Mouse (Mus musculus): ENCODE results near the gene P2ry10. TPM values are rescaled to one million over a fixed set of nuclear protein-coding genes. Genes with fewer than 3 reads are reported as not detected.
A peak's percentile ranks its signal among the peaks of the same experiment; 100 is the strongest.
"Not testable (repeated sequence)": the region's sequence is repeated elsewhere in the genome, so short reads cannot be mapped to it uniquely, and the experiment has no call there.

The P2ry10 gene
- 0.52 and 0.56 TPM in 2 replicates for polyA plus RNA-seq (2012; rRNA removed)

DNA sequence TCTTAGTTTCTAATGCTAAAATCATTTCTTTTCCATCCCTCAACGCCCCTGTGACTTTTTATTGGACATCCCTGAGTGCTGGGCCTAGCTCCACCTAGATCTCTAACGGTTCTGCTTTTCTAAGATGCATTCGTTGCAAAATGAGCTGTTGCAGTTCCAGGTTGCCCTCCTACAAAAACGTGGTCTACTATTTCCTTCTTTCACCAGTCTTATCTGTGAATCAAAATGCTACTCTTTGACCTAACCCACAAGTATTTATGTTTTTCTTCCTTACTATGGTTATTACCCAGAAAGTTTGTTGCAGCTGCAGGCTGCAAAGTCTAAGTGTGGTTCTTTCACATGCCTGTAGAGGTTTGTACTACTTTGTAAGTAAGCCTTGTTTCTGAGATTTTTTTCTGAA lies at the start of gene P2ry10:
P2ry10 (plus strand) TSS at position 316 of the 400 bp plus-strand sequence.
- H3K27me3 ChIP-seq (ENCODE audit: control insufficient read depth, insufficient read depth, low read length), result no peaks in the 10 kb centered on the region
- no peak for TF ChIP-seq POLR2A (IDR thresholded peaks at IDR 0.05; ENCODE audit: low read depth, low read length)
- TF ChIP-seq CTCF (IDR thresholded peaks at IDR 0.05; ENCODE audit: extremely low read depth, insufficient read length, insufficient replicate concordance, low read depth, low read length), result no peak
- no peak within 1 kb of the TSS for H3K4me3 ChIP-seq (ENCODE audit: low read depth, low read length)
- H3K36me3 ChIP-seq (ENCODE audit: control insufficient read depth, insufficient read depth, low read length), result no peaks in the 10 kb centered on the region
- 36% methylated on average over 4 of the region's 4 CpGs for WGBS
- peak within 1 kb of the TSS; percentile 41; the same call in 1 of the 2 replicates for H3K27ac ChIP-seq (ENCODE audit: insufficient read depth, low read depth, low read length)
- H3K4me1 ChIP-seq (ENCODE audit: control insufficient read depth, insufficient read depth, insufficient read length, low read length), result no peaks in the 10 kb centered on the region

DNA sequence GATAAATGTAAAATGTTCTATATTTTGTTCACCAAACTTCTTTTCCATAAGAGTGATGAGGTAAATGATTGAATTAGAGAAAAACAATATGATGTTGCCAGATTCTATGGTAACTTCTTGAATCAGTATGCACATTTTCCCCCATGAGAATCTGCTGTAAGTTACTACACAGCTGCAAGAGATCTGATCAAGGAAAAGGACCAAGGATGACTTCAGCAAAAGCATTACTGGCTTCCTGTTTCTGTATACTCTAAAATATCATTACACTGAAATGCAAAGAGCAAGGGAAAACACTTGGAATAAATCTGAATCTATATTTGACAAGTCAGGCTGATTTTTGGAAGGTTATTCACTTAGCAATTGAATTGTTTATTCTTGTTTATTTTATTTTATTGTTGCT lies 49.1 kb upstream of the P2ry10 start:
- Histone ChIP-seq H3K36me3 (ENCODE audit: control insufficient read depth, insufficient read depth, low read length) (no peaks in the 10 kb centered on the region), H3K27ac (ENCODE audit: insufficient read depth, low read depth, low read length) (no peak overlapping the region), H3K4me3 (ENCODE audit: low read depth, low read length) (no peak overlapping the region), H3K4me1 (ENCODE audit: control insufficient read depth, insufficient read depth, insufficient read length, low read length) (no peaks in the 10 kb centered on the region), H3K27me3 (ENCODE audit: control insufficient read depth, insufficient read depth, low read length) (no peaks in the 10 kb centered on the region)
- TF ChIP-seq POLR2A (IDR thresholded peaks at IDR 0.05; ENCODE audit: low read depth, low read length) (no peak), CTCF (IDR thresholded peaks at IDR 0.05; ENCODE audit: extremely low read depth, insufficient read length, insufficient replicate concordance, low read depth, low read length) (no peak)

DNA sequence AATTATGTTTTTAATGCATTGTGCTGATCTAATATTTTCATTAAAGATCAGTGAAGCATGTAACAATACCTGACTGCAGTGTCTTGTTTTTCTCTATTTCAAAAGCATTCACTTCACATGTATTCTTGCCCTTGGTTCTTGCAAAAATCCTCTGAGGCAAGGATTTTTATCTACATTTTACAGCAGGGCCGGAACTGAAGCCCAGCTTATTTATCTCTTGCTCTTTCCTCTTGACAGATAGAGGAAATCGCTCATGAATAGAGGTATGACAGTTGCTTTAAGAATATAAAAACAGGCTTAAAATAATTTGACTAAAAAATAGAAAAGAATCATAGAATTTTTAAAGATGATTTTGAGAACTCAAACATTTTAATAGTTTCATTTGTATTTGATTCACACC lies 48.7 kb upstream of the P2ry10 start:
- H3K4me1 ChIP-seq (ENCODE audit: control insufficient read depth, insufficient read depth, insufficient read length, low read length), result no peaks in the 10 kb centered on the region
- no peaks in the 10 kb centered on the region for H3K36me3 ChIP-seq (ENCODE audit: control insufficient read depth, insufficient read depth, low read length)
- 47% methylated on average over 2 of the region's 2 CpGs for WGBS
- no peak overlapping the region for H3K4me3 ChIP-seq (ENCODE audit: low read depth, low read length)
- H3K27ac ChIP-seq (ENCODE audit: insufficient read depth, low read depth, low read length), result no peak overlapping the region
- no peaks in the 10 kb centered on the region for H3K27me3 ChIP-seq (ENCODE audit: control insufficient read depth, insufficient read depth, low read length)
- TF ChIP-seq POLR2A (IDR thresholded peaks at IDR 0.05; ENCODE audit: low read depth, low read length) (no peak), CTCF (IDR thresholded peaks at IDR 0.05; ENCODE audit: extremely low read depth, insufficient read length, insufficient replicate concordance, low read depth, low read length) (no peak)

DNA sequence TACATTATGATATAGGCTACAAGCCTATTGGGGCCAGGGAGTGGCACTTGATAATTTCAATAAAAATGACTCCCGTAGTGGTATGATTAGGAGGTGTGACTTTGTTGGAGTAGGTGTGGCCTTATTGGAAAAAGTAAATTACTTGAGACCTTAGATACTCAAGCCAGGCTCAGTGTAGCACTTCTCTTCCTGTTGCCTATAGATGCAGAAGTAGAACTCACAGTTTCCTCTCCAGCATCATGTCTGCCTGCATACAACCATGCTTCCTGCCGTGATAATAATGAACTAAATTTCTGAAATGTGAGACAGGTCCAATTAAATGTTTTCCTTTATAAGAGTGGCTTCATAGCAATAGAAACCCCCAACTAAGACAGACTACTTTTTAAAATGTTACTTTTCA lies 45.9 kb upstream of the P2ry10 start:
- no peaks in the 10 kb centered on the region for H3K27me3 ChIP-seq (ENCODE audit: control insufficient read depth, insufficient read depth, low read length)
- H3K4me3 ChIP-seq (ENCODE audit: low read depth, low read length), result no peak overlapping the region
- 60% methylated on average over 2 of the region's 2 CpGs for WGBS
- no peak overlapping the region for H3K27ac ChIP-seq (ENCODE audit: insufficient read depth, low read depth, low read length)
- TF ChIP-seq CTCF (IDR thresholded peaks at IDR 0.05; ENCODE audit: extremely low read depth, insufficient read length, insufficient replicate concordance, low read depth, low read length) (no peak), POLR2A (IDR thresholded peaks at IDR 0.05; ENCODE audit: low read depth, low read length) (no peak)
- H3K36me3 ChIP-seq (ENCODE audit: control insufficient read depth, insufficient read depth, low read length), result no peaks in the 10 kb centered on the region
- no peaks in the 10 kb centered on the region for H3K4me1 ChIP-seq (ENCODE audit: control insufficient read depth, insufficient read depth, insufficient read length, low read length)

DNA sequence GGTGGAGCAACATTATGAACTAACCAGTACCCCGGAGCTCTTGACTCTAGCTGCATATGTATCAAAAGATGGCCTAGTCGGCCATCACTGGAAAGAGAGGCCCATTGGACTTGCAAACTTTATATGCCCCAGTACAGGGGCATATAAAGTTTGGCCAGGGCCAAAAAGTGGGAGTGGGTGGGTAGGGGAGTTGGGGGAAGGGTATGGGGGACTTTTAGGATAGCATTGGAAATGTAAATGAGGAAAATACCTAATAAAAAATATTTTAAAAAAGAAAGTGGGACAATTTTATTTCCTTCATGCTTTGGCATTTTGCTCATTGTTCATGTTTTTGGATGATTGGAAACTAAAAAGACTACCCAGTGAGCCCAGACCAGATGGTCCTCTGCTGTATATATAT lies 4.9 kb upstream of the P2ry10 start:
- H3K4me1 ChIP-seq (ENCODE audit: control insufficient read depth, insufficient read depth, insufficient read length, low read length); H3K36me3 ChIP-seq (ENCODE audit: control insufficient read depth, insufficient read depth, low read length); H3K4me3 ChIP-seq (ENCODE audit: low read depth, low read length); H3K27me3 ChIP-seq (ENCODE audit: control insufficient read depth, insufficient read depth, low read length); H3K27ac ChIP-seq (ENCODE audit: insufficient read depth, low read depth, low read length): not testable (repeated sequence)
- WGBS, result 97% methylated on average over 2 of the region's 2 CpGs

DNA sequence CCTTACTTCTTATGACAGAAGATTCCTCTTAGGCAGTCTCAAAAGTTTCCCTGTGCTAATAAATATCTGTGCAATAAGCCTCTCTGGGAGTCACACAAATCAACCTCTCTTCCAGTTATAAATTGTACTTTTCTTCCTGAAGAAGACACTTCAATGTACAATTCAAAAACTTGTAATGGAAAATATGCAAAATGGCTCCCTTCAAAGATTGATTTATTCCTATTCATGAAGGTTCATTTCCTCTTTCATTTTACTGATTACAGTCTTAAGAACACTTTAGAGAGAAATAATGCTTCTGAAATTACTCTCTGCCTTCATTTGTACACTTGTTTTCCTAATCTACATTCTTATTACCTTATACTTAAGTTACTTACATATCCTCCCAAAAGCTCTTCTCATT lies 4.0 kb upstream of the P2ry10 start:
- Histone ChIP-seq H3K36me3 (ENCODE audit: control insufficient read depth, insufficient read depth, low read length) (no peaks in the 10 kb centered on the region), H3K27me3 (ENCODE audit: control insufficient read depth, insufficient read depth, low read length) (no peaks in the 10 kb centered on the region), H3K4me1 (ENCODE audit: control insufficient read depth, insufficient read depth, insufficient read length, low read length) (no peaks in the 10 kb centered on the region), H3K4me3 (ENCODE audit: low read depth, low read length) (no peak overlapping the region), H3K27ac (ENCODE audit: insufficient read depth, low read depth, low read length) (no peak overlapping the region)
- no peak for TF ChIP-seq POLR2A (IDR thresholded peaks at IDR 0.05; ENCODE audit: low read depth, low read length)
- TF ChIP-seq CTCF (IDR thresholded peaks at IDR 0.05; ENCODE audit: extremely low read depth, insufficient read length, insufficient replicate concordance, low read depth, low read length), result no peak

DNA sequence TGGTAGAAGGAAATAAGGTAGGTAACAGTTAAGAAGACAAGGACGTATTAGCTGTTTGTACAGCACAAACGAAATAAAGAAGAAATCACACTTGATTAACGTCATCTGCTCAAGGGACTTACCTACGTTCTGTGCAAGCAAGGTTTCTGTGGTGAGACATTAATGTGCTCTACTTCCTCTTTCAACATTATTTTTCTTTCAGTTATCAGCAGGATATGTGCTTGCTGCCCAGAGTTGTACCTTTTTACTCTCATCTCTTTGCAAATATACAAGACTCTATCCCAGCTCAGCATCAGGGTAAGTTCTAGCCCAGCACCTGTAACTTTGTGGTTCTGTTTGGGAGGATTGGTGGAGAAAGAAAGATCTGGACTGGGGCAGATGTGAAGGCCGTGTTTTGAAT lies 839 bp downstream of the P2ry10 start:
- WGBS, result 61% methylated on average over 5 of the region's 5 CpGs
- Histone ChIP-seq H3K4me3 (ENCODE audit: low read depth, low read length) (no peak overlapping the region), H3K27ac (ENCODE audit: insufficient read depth, low read depth, low read length) (peak overlapping the region; percentile 41; the same call in 1 of the 2 replicates), H3K36me3 (ENCODE audit: control insufficient read depth, insufficient read depth, low read length) (no peaks in the 10 kb centered on the region), H3K27me3 (ENCODE audit: control insufficient read depth, insufficient read depth, low read length) (no peaks in the 10 kb centered on the region), H3K4me1 (ENCODE audit: control insufficient read depth, insufficient read depth, insufficient read length, low read length) (no peaks in the 10 kb centered on the region)
- no peak for TF ChIP-seq CTCF (IDR thresholded peaks at IDR 0.05; ENCODE audit: extremely low read depth, insufficient read length, insufficient replicate concordance, low read depth, low read length)
- no peak for TF ChIP-seq POLR2A (IDR thresholded peaks at IDR 0.05; ENCODE audit: low read depth, low read length)

DNA sequence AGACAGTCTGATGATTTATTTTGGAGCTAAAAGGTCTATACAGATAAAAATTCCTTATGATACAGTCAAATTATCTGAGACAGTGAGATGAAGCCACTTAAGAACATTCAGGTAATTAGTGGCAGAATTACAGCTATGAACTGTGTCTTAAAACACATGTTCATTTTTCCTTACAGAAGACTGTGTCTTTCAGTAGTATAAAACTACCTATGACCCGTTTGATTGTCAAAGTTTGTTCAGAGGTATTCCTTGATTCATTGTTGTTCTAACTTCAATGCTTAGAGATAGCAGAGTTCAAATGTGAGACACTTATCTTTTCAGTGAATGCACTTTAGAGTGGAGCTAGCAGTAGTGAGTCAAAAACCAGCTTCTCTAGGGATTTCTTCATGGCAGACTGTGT lies 1.6 kb downstream of the P2ry10 start:
- no peak overlapping the region for H3K27ac ChIP-seq (ENCODE audit: insufficient read depth, low read depth, low read length)
- H3K36me3 ChIP-seq (ENCODE audit: control insufficient read depth, insufficient read depth, low read length), result no peaks in the 10 kb centered on the region
- H3K27me3 ChIP-seq (ENCODE audit: control insufficient read depth, insufficient read depth, low read length), result no peaks in the 10 kb centered on the region
- no peak overlapping the region for H3K4me3 ChIP-seq (ENCODE audit: low read depth, low read length)
- TF ChIP-seq CTCF (IDR thresholded peaks at IDR 0.05; ENCODE audit: extremely low read depth, insufficient read length, insufficient replicate concordance, low read depth, low read length), result no peak
- TF ChIP-seq POLR2A (IDR thresholded peaks at IDR 0.05; ENCODE audit: low read depth, low read length), result no peak
- 49% methylated on average over 1 of the region's 1 CpGs for WGBS
- no peaks in the 10 kb centered on the region for H3K4me1 ChIP-seq (ENCODE audit: control insufficient read depth, insufficient read depth, insufficient read length, low read length)

All from small intestine, adult 2 months (tissue).